Mouse (Mus musculus): Measurements from ENCODE around the gene Borcs5. TPM values are rescaled to one million over a fixed set of nuclear protein-coding genes. Genes with fewer than 3 reads are reported as not detected.

Borcs5 gene
- total and polyA plus RNA-seq, 3 experiments = 10.2 to 16.4 (median 10.4) TPM

GRCm38 (mm10) chr6:134641738-134642446 lies 2.6 kb downstream of the Borcs5 start:
- H3K4me1 ChIP-seq (ENCODE audit: control insufficient read depth in 1 of 2, insufficient read depth in 2 of 2) = peaks cover 0 to 12% of the 10 kb centered on the region in 2 experiments; a peak in 2 of 4 replicates
- H3K27me3 ChIP-seq (replicated peaks) = no peaks in the 10 kb centered on the region
- peak overlapping the region; percentile 65 for H3K9ac ChIP-seq (ENCODE audit: insufficient read depth, low read depth)
- H3K79me2 ChIP-seq (replicated peaks; ENCODE audit: control insufficient read depth, extremely low read depth, insufficient read depth, poor library complexity, severe bottlenecking) = no peaks in the 10 kb centered on the region
- H3K4me3 ChIP-seq (replicated peaks in 1 of 3; ENCODE audit: low read depth in 2 of 3, low read length in 2 of 3, poor library complexity in 1 of 3) = peak overlapping the region; percentile 79 to 88 (median 81)
- dilution Hi-C loops (cut with MboI; ENCODE audit: extremely low pct_ligation_motif_present, extremely low pct_unique_long_range_greater_than_20kb, low sequenced_read_pairs) (no loop called here), in situ Hi-C loops (cut with MboI; ENCODE audit: low pct_ligation_motif_present, low pct_unique_long_range_greater_than_20kb, low sequenced_read_pairs) (loop anchor here (10.0 to 25.0 kb wide), 2 partner anchors 223 to 345 kb away; partner anchors contain the start of gene Apold1)
- H3K27ac ChIP-seq (ENCODE audit: insufficient read depth, low read depth) = no peak overlapping the region
- peak overlapping the region; percentile 48 for H3K4me2 ChIP-seq (ENCODE audit: insufficient read depth, low read depth, poor library complexity, severe bottlenecking)
- no peaks in the 10 kb centered on the region for H3K9me3 ChIP-seq (replicated peaks; ENCODE audit: low read length)
- H3K36me3 ChIP-seq (replicated peaks in 1 of 2; ENCODE audit: control insufficient read depth in 1 of 2, insufficient read depth in 1 of 2, low read length in 1 of 2) = peaks cover 14 to 27% of the 10 kb centered on the region in 2 experiments
- peak; percentile 26; the same call in 1 of the 2 replicates for TF ChIP-seq ZNF384 (IDR thresholded peaks at IDR 0.05; ENCODE audit: low read depth, low read length)
- no peak for TF ChIP-seq RCOR1 (conservative IDR thresholded peaks at IDR 0.05; ENCODE audit: low read depth, low read length)
- no peak for DNase-seq (ENCODE audit: extremely low read depth)

- dilution Hi-C loops (cut with MboI; ENCODE audit: extremely low pct_ligation_motif_present, extremely low pct_unique_long_range_greater_than_20kb, low sequenced_read_pairs) = no loop called here
These were observed 4.0 kb downstream of the Borcs5 start for GRCm38 (mm10) chr6:134643296-134643695.

GRCm38 (mm10) chr6:134646835-134647234 lies 7.5 kb downstream of the Borcs5 start:
- Histone ChIP-seq H3K9me3 (replicated peaks; ENCODE audit: low read length) (no peaks in the 10 kb centered on the region), H3K4me1 (ENCODE audit: control insufficient read depth in 1 of 2, insufficient read depth in 2 of 2) (peaks cover 0 to 23% of the 10 kb centered on the region in 2 experiments; a peak in 2 of 4 replicates), H3K4me3 (replicated peaks in 1 of 3; ENCODE audit: low read depth in 2 of 3, low read length in 2 of 3, poor library complexity in 1 of 3) (no peak overlapping the region), H3K27me3 (replicated peaks) (no peaks in the 10 kb centered on the region), H3K9ac (ENCODE audit: insufficient read depth, low read depth) (no peak overlapping the region), H3K36me3 (replicated peaks in 1 of 2; ENCODE audit: control insufficient read depth in 1 of 2, insufficient read depth in 1 of 2, low read length in 1 of 2) (peaks cover 20 to 49% of the 10 kb centered on the region in 2 experiments), H3K79me2 (replicated peaks; ENCODE audit: control insufficient read depth, extremely low read depth, insufficient read depth, poor library complexity, severe bottlenecking) (no peaks in the 10 kb centered on the region), H3K4me2 (ENCODE audit: insufficient read depth, low read depth, poor library complexity, severe bottlenecking) (no peak overlapping the region), H3K27ac (ENCODE audit: insufficient read depth, low read depth) (no peak overlapping the region)
- in situ Hi-C loops (cut with MboI; ENCODE audit: low pct_ligation_motif_present, low pct_unique_long_range_greater_than_20kb, low sequenced_read_pairs) = loop anchor here (10.0 to 25.0 kb wide), 2 partner anchors 218 to 340 kb away; partner anchors contain the start of gene Apold1
- no peak for DNase-seq (ENCODE audit: extremely low read depth)
- no peak for TF ChIP-seq NELFE (IDR thresholded peaks at IDR 0.05; ENCODE audit: low read depth, low read length)
- no peak for TF ChIP-seq ZC3H11A (IDR thresholded peaks at IDR 0.05; ENCODE audit: low read depth, low read length)
- TF ChIP-seq CHD1 (IDR thresholded peaks at IDR 0.05; ENCODE audit: low read depth, low read length) = no peak
- TF ChIP-seq POLR2A (IDR thresholded peaks at IDR 0.05; ENCODE audit: low read depth, low read length) = no peak
- TF ChIP-seq ETS1 (conservative IDR thresholded peaks at IDR 0.05; ENCODE audit: low read depth, low read length) = no peak
- TF ChIP-seq ZMIZ1 (IDR thresholded peaks at IDR 0.05; ENCODE audit: low read depth, low read length) = no peak
- no peak for TF ChIP-seq USF2 (conservative IDR thresholded peaks at IDR 0.05; ENCODE audit: low read depth, low read length)
- TF ChIP-seq TCF12 (IDR thresholded peaks at IDR 0.05; ENCODE audit: low read depth, low read length) = no peak
- TF ChIP-seq NRF1 (IDR thresholded peaks at IDR 0.05; ENCODE audit: low read depth, low read length) = no peak
- TF ChIP-seq TBP (conservative IDR thresholded peaks at IDR 0.05; ENCODE audit: low read depth, low read length) = no peak
- no peak for TF ChIP-seq MYC (IDR thresholded peaks at IDR 0.05; ENCODE audit: low read depth, low read length)
- no peak for TF ChIP-seq PAX5 (IDR thresholded peaks at IDR 0.05; ENCODE audit: low read length)
- no peak for TF ChIP-seq ZKSCAN1 (IDR thresholded peaks at IDR 0.05; ENCODE audit: borderline replicate concordance, low read depth, low read length)
- no peak for TF ChIP-seq RCOR1 (conservative IDR thresholded peaks at IDR 0.05; ENCODE audit: low read depth, low read length)
- no peak for TF ChIP-seq CHD2 (IDR thresholded peaks at IDR 0.05; ENCODE audit: low read length)
- TF ChIP-seq USF1 (IDR thresholded peaks at IDR 0.05; ENCODE audit: low read depth, low read length) = no peak
- TF ChIP-seq MXI1 (IDR thresholded peaks at IDR 0.05; ENCODE audit: low read depth, low read length) = no peak
- TF ChIP-seq KAT2A (IDR thresholded peaks at IDR 0.05; ENCODE audit: insufficient replicate concordance, low read length) = no peak
- no peak for TF ChIP-seq UBTF (IDR thresholded peaks at IDR 0.05; ENCODE audit: low read depth, low read length)
- dilution Hi-C loops (cut with MboI; ENCODE audit: extremely low pct_ligation_motif_present, extremely low pct_unique_long_range_greater_than_20kb, low sequenced_read_pairs) = no loop called here

More at GRCm38 (mm10) chr6:134643296-134643695, 4.0 kb downstream of the Borcs5 start:
- TF ChIP-seq SIN3A (IDR thresholded peaks at IDR 0.05; ENCODE audit: low read length) (no peak), CTCF (conservative IDR thresholded peaks at IDR 0.05 in 1 of 2, IDR thresholded peaks at IDR 0.05 in 1 of 2; ENCODE audit: low read depth in 2 of 2, low read length in 2 of 2) (peak in 1 of 2 experiments; percentile 42; a peak in 2 of 4 replicates), ZKSCAN1 (IDR thresholded peaks at IDR 0.05; ENCODE audit: borderline replicate concordance, low read depth, low read length) (no peak)
- Histone ChIP-seq H3K4me2 (ENCODE audit: insufficient read depth, low read depth, poor library complexity, severe bottlenecking) (no peak overlapping the region), H3K79me2 (replicated peaks; ENCODE audit: control insufficient read depth, extremely low read depth, insufficient read depth, poor library complexity, severe bottlenecking) (no peaks in the 10 kb centered on the region), H3K27ac (ENCODE audit: insufficient read depth, low read depth) (no peak overlapping the region), H3K9me3 (replicated peaks; ENCODE audit: low read length) (no peaks in the 10 kb centered on the region), H3K36me3 (replicated peaks in 1 of 2; ENCODE audit: control insufficient read depth in 1 of 2, insufficient read depth in 1 of 2, low read length in 1 of 2) (peaks cover 16 to 35% of the 10 kb centered on the region in 2 experiments), H3K9ac (ENCODE audit: insufficient read depth, low read depth) (no peak overlapping the region), H3K4me1 (ENCODE audit: control insufficient read depth in 1 of 2, insufficient read depth in 2 of 2) (peaks cover 0 to 24% of the 10 kb centered on the region in 2 experiments; a peak in 2 of 4 replicates), H3K27me3 (replicated peaks) (no peaks in the 10 kb centered on the region), H3K4me3 (replicated peaks in 1 of 3; ENCODE audit: low read depth in 2 of 3, low read length in 2 of 3, poor library complexity in 1 of 3) (no peak overlapping the region)
- in situ Hi-C loops (cut with MboI; ENCODE audit: low pct_ligation_motif_present, low pct_unique_long_range_greater_than_20kb, low sequenced_read_pairs) = loop anchor here (10.0 to 25.0 kb wide), 2 partner anchors 222 to 344 kb away; partner anchors contain the start of gene Apold1
- DNase-seq (ENCODE audit: extremely low read depth) = peak; percentile 37
